Mouse (Mus musculus) cerebellum, adult 2 months (tissue): ENCODE measurements around the gene Pde6b.

Experiments used
- CTCF ChIP-seq: fragments of 200-500 bp; IDR thresholded peaks from 2 replicates; pipeline ENCODE4 v1.5.1; 2011; ENCODE audit warnings: low read depth, mild to moderate bottlenecking, control low read depth, low read length, moderate library complexity, borderline replicate concordance; ENCODE audit not compliant: insufficient read depth
- POLR2A ChIP-seq: fragments of 200-500 bp; IDR thresholded peaks from 2 replicates; pipeline ENCODE4 v1.6.1; 2011; ENCODE audit warnings: low read length, control low read depth, borderline replicate concordance; ENCODE audit not compliant: insufficient read depth

DNA sequence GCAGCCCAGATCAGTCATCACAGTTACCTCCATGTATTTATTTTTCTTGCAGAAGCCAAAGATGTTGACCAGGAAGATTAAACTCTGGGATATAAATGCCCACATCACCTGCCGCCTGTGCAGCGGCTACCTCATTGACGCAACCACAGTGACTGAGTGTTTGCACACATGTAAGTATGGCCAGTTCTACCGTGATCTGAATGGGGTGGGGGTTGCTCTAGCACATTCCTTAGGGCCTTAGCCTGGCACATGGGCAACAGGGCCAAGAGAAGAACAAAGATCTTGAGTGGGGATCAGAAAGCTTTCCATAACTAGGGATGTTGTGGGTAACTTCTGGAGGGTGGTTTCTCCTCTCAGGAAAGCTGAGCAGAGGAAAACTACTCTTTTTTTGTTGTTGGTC is 85.5 kb downstream of the Pde6b start:
- TF ChIP-seq CTCF (no peak), POLR2A (no peak)
